Mouse (Mus musculus): ENCODE data around the gene Rad50. TPM values are rescaled to one million over a fixed set of nuclear protein-coding genes. Genes with fewer than 3 reads are reported as not detected.
A peak's percentile ranks its signal among the peaks of the same experiment; 100 is the strongest.

The Rad50 gene
- polyA plus RNA-seq, 1 experiment from 2014 or later: 12.4 TPM

DNA sequence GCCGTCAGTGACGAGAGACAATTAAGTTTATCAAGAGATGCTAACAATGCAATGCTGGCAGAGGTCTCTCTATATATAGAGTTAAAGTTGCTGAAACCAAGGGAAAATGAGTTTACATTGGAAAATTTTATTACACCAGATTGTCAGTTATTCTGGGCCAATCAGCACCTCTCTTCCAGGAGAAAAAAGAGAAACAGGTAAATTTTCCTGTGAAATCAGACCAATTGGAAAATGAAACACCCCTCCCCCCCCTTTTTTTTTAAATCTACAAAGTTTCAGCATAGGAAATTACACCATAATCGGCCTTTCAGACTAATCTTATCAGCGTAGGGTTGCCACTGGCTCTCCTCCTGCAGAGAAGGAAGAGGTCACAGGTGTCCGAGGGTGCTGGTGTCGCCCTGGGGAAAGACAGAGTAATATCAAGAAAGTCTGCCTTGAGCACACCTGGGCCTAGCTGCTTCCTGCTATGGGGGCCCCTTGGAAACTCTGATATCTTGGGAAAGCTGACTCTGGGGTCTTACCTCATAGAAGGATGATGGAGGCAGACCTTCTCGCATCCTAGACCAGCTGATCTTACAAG is 88.4 kb downstream of the Rad50 start, which contains the start of gene Il4:
Gene Il4 (minus strand): TSS at position 51 of the 580 bp plus-strand sequence.
- no peaks in the 10 kb centered on the region for H3K9me3 ChIP-seq (replicated peaks; ENCODE audit: control insufficient read depth, low read length)
- ATAC-seq (ENCODE audit: low read depth): no peak
- no peak within 1 kb of the TSS for H3K4me3 ChIP-seq (ENCODE audit: low read depth, low read length)
- no peak within 1 kb of the TSS for H3K9ac ChIP-seq (ENCODE audit: low read depth, low read length)
- 37% methylated on average over 7 of the region's 7 CpGs for WGBS (ENCODE audit: insufficient replicate concordance)
- no peaks in the 10 kb centered on the region for H3K27me3 ChIP-seq (ENCODE audit: control insufficient read depth, insufficient read depth, low read depth, low read length)
- H3K27ac ChIP-seq (ENCODE audit: low read length): no peak within 1 kb of the TSS
- H3K36me3 ChIP-seq (ENCODE audit: control insufficient read depth, insufficient read depth): no peaks in the 10 kb centered on the region
- H3K4me2 ChIP-seq (ENCODE audit: low read depth, low read length): no peak within 1 kb of the TSS
- H3K4me1 ChIP-seq (ENCODE audit: control insufficient read depth, low read depth, low read length): peaks cover 16% of the 10 kb centered on the region

DNA sequence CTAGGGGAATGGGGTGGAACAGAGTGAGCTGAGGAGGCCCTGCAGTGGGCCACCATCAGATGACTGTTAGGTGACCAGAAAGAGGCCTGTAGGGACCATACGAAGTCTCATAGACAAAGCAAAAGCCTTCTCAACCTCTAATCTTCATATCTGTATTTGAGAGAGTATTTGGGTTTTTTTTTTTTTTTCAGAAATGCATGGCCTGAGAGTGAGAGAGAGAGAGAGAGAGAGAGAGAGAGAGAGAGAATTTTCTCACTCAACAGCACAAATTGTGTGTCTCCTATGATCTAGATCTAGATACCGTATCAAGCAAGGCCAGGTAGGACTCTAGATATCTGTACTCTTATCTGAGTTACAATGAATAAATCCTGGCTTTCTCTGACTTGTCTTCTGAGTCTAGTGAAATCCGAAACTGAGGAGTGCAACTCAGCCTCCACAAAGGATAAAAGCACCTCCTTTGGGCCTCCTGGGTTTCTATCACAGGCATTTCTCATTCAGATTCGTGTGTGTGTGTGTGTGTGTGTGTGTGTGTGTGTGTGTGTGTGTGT is 89.5 kb downstream of the Rad50 start:
- H3K36me3 ChIP-seq (ENCODE audit: control insufficient read depth, insufficient read depth): no peaks in the 10 kb centered on the region
- H3K9ac ChIP-seq (ENCODE audit: low read depth, low read length): no peak overlapping the region
- H3K4me3 ChIP-seq (ENCODE audit: low read depth, low read length): no peak overlapping the region
- H3K27me3 ChIP-seq (ENCODE audit: control insufficient read depth, insufficient read depth, low read depth, low read length): no peaks in the 10 kb centered on the region
- WGBS (ENCODE audit: insufficient replicate concordance): 49% methylated on average over 4 of the region's 4 CpGs
- peaks cover 16% of the 10 kb centered on the region for H3K4me1 ChIP-seq (ENCODE audit: control insufficient read depth, low read depth, low read length)
- H3K27ac ChIP-seq (ENCODE audit: low read length): no peak overlapping the region
- no peak overlapping the region for H3K4me2 ChIP-seq (ENCODE audit: low read depth, low read length)
- H3K9me3 ChIP-seq (replicated peaks; ENCODE audit: control insufficient read depth, low read length): no peaks in the 10 kb centered on the region
- no peak for ATAC-seq (ENCODE audit: low read depth)

DNA sequence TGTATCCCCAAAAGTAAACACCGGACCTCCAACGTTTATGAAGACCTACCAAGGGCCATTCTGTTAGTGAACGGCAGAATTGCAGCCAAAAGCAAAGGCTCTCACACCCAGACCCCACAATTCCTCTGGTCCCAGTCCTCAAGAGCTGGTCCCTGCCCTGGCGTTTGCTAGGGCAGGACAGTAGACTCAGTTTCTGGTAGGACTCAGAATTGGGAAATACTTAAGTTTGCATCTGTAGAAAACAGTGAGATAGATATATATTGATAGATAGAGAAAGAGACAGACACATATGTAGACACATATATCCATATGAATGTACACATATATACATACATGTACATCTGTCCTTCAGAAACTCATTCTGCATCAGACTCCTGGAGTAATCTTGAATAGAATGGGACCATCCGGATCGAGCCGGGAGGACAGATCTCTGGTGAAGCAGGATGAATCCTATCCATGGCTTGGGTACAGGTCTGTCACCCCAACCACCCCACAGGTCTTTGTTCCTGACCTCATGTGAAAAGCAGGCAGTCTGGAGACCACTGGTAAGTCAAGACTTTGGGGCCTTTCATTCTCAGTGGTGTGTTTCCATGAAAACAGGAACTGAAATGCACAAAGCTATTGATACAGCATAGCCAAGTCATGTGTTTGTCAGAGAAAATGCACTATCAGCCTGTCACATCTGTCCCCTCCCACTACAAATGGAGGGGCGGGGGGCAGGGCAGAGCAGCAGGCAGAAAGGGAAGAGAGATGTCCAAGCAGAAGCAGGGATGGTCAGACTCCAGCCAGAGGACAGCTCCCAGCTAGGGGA is 90.2 kb downstream of the Rad50 start:
- H3K27me3 ChIP-seq (ENCODE audit: control insufficient read depth, insufficient read depth, low read depth, low read length): no peaks in the 10 kb centered on the region
- peak; percentile 59; the same call in 1 of the 2 replicates for ATAC-seq (ENCODE audit: low read depth)
- no peak overlapping the region for H3K4me3 ChIP-seq (ENCODE audit: low read depth, low read length)
- WGBS (ENCODE audit: insufficient replicate concordance): 47% methylated on average over 8 of the region's 8 CpGs
- no peak overlapping the region for H3K9ac ChIP-seq (ENCODE audit: low read depth, low read length)
- peaks cover 16% of the 10 kb centered on the region for H3K4me1 ChIP-seq (ENCODE audit: control insufficient read depth, low read depth, low read length)
- H3K4me2 ChIP-seq (ENCODE audit: low read depth, low read length): no peak overlapping the region
- H3K36me3 ChIP-seq (ENCODE audit: control insufficient read depth, insufficient read depth): no peaks in the 10 kb centered on the region
- H3K27ac ChIP-seq (ENCODE audit: low read length): peak overlapping the region; percentile 30; the same call in 1 of the 2 replicates
- H3K9me3 ChIP-seq (replicated peaks; ENCODE audit: control insufficient read depth, low read length): no peaks in the 10 kb centered on the region

DNA sequence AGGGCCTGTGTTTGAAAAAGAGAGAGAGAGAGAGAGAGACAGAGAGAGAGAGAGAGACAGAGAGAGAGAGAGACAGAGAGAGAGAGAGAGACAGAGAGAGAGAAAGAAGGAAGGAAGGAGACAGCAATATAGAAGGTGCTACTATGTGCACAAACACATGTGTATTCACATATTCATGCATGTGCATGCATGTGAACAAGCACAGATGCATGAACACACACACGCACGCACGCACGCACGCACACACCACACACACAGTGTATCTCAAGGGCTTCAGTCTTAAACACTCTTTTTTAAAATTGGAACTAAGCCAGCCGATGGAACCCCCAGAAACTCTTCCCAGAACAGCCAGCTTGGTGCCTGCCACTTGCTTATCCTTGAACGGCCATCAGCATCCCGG is 91.5 kb downstream of the Rad50 start:
- Histone ChIP-seq H3K27ac (ENCODE audit: low read length) (no peak overlapping the region), H3K4me3 (ENCODE audit: low read depth, low read length) (no peak overlapping the region), H3K9ac (ENCODE audit: low read depth, low read length) (no peak overlapping the region), H3K27me3 (ENCODE audit: control insufficient read depth, insufficient read depth, low read depth, low read length) (no peaks in the 10 kb centered on the region), H3K4me2 (ENCODE audit: low read depth, low read length) (no peak overlapping the region), H3K4me1 (ENCODE audit: control insufficient read depth, low read depth, low read length) (peaks cover 16% of the 10 kb centered on the region), H3K9me3 (replicated peaks; ENCODE audit: control insufficient read depth, low read length) (no peaks in the 10 kb centered on the region), H3K36me3 (ENCODE audit: control insufficient read depth, insufficient read depth) (no peaks in the 10 kb centered on the region)
- no peak for ATAC-seq (ENCODE audit: low read depth)
- 84% methylated on average over 8 of the region's 8 CpGs for WGBS (ENCODE audit: insufficient replicate concordance)

DNA sequence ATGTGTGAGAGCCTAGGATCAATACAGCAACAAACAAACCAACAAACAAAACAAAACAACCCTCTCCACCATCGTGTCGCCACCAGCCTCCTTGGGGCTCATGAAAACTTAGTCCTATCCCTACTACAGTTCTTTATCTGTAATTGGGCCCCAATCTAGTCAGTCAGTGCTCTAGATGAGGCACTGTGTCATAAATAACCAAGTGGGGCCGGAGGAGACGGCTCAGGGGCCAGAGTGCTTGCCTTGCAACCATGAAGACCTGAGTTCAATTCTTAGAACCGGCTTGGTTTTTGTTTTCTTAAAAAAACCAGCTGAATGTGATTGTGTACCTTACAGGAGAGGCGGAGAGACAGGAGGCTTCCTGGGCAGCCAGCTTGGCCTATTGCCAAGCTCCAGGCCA is 91.9 kb downstream of the Rad50 start:
- WGBS (ENCODE audit: insufficient replicate concordance): 17% methylated on average over 6 of the region's 6 CpGs
- no peaks in the 10 kb centered on the region for H3K9me3 ChIP-seq (replicated peaks; ENCODE audit: control insufficient read depth, low read length)
- no peaks in the 10 kb centered on the region for H3K27me3 ChIP-seq (ENCODE audit: control insufficient read depth, insufficient read depth, low read depth, low read length)
- H3K4me1 ChIP-seq (ENCODE audit: control insufficient read depth, low read depth, low read length): peaks cover 16% of the 10 kb centered on the region
- no peak overlapping the region for H3K9ac ChIP-seq (ENCODE audit: low read depth, low read length)
- H3K4me2 ChIP-seq (ENCODE audit: low read depth, low read length): no peak overlapping the region
- no peak overlapping the region for H3K4me3 ChIP-seq (ENCODE audit: low read depth, low read length)
- no peak overlapping the region for H3K27ac ChIP-seq (ENCODE audit: low read length)
- ATAC-seq (ENCODE audit: low read depth): peak; percentile 61; the same call in 1 of the 2 replicates
- no peaks in the 10 kb centered on the region for H3K36me3 ChIP-seq (ENCODE audit: control insufficient read depth, insufficient read depth)

DNA sequence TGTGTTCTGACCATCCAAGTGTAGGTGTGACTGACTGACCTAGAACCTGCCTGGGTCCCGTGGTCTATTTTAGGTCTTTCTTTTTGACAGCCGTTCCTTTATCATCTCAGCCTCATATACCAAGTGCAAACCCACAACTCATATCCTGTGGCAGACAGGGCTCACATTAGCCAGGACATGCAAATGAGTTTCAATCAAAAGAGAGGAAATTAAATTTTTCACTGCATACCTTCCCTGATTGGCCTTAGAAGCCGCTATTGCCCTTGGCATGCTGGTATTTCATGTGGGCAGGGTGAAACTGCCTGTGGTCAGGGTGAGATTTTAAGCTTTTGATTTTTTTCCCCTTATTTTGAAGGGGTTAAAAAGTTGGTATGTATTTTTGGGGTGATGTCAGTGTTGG is 97.4 kb downstream of the Rad50 start:
- H3K27ac ChIP-seq (ENCODE audit: low read length): no peak overlapping the region
- H3K27me3 ChIP-seq (ENCODE audit: control insufficient read depth, insufficient read depth, low read depth, low read length): no peaks in the 10 kb centered on the region
- H3K36me3 ChIP-seq (ENCODE audit: control insufficient read depth, insufficient read depth): no peaks in the 10 kb centered on the region
- WGBS (ENCODE audit: insufficient replicate concordance): 34% methylated on average over 3 of the region's 3 CpGs
- no peak overlapping the region for H3K4me2 ChIP-seq (ENCODE audit: low read depth, low read length)
- no peaks in the 10 kb centered on the region for H3K9me3 ChIP-seq (replicated peaks; ENCODE audit: control insufficient read depth, low read length)
- no peak overlapping the region for H3K9ac ChIP-seq (ENCODE audit: low read depth, low read length)
- no peak for ATAC-seq (ENCODE audit: low read depth)
- no peak overlapping the region for H3K4me3 ChIP-seq (ENCODE audit: low read depth, low read length)
- H3K4me1 ChIP-seq (ENCODE audit: control insufficient read depth, low read depth, low read length): peaks cover 6% of the 10 kb centered on the region

DNA sequence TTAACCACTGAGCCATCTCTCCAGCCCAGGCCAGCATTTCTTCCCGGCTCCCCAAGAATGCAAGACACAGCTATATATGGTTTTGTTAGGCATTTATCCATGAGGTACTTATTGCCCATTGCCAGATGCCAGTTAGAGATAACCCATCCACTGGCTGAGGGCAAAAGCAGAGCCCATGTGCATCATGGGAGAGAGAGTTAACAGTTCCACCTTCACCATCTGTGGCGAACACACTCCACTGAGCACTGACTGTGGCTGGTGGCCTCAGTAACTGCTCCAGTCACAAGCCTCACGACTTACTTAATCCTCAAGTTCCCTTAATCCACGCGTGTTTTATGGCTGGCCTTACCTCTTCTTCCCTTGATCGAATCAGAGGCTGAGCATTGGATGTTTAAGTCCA is 97.9 kb downstream of the Rad50 start:
- 30% methylated on average over 6 of the region's 6 CpGs for WGBS (ENCODE audit: insufficient replicate concordance)
- H3K4me3 ChIP-seq (ENCODE audit: low read depth, low read length): no peak overlapping the region
- no peak overlapping the region for H3K4me2 ChIP-seq (ENCODE audit: low read depth, low read length)
- no peak overlapping the region for H3K9ac ChIP-seq (ENCODE audit: low read depth, low read length)
- no peaks in the 10 kb centered on the region for H3K27me3 ChIP-seq (ENCODE audit: control insufficient read depth, insufficient read depth, low read depth, low read length)
- 0 out of 2 replicates have a peak, but pooled peaks have one; percentile 48 for ATAC-seq (ENCODE audit: low read depth)
- peaks cover 6% of the 10 kb centered on the region for H3K4me1 ChIP-seq (ENCODE audit: control insufficient read depth, low read depth, low read length)
- no peaks in the 10 kb centered on the region for H3K36me3 ChIP-seq (ENCODE audit: control insufficient read depth, insufficient read depth)
- no peak overlapping the region for H3K27ac ChIP-seq (ENCODE audit: low read length)
- no peaks in the 10 kb centered on the region for H3K9me3 ChIP-seq (replicated peaks; ENCODE audit: control insufficient read depth, low read length)

DNA sequence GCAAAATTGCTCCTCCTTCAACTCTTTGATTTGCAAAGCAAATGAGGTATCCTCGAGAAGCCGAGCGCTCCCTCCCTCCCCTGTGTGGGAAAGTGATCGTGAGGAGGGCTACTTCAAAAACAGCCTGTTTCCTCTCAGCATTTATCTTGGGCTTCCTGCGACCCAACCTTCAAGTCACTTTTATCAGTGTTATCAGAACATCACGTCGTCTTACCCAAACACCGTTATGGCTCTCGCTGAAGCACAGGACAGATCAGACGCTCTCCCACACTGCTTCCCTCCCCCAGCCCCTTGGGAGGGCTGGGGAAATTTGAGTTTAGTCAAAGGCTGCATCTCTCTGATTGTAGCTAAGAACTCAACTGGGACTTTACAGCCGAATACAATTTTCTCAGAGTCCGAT is 101.5 kb downstream of the Rad50 start:
- Histone ChIP-seq H3K4me2 (ENCODE audit: low read depth, low read length) (no peak overlapping the region), H3K27ac (ENCODE audit: low read length) (no peak overlapping the region), H3K4me1 (ENCODE audit: control insufficient read depth, low read depth, low read length) (peaks cover 6% of the 10 kb centered on the region), H3K9me3 (replicated peaks; ENCODE audit: control insufficient read depth, low read length) (no peaks in the 10 kb centered on the region), H3K36me3 (ENCODE audit: control insufficient read depth, insufficient read depth) (no peaks in the 10 kb centered on the region), H3K4me3 (ENCODE audit: low read depth, low read length) (no peak overlapping the region), H3K27me3 (ENCODE audit: control insufficient read depth, insufficient read depth, low read depth, low read length) (no peaks in the 10 kb centered on the region), H3K9ac (ENCODE audit: low read depth, low read length) (no peak overlapping the region)
- WGBS (ENCODE audit: insufficient replicate concordance): 2% methylated on average over 12 of the region's 12 CpGs
- no peak; the same call in 1 of the 2 replicates for ATAC-seq (ENCODE audit: low read depth)

DNA sequence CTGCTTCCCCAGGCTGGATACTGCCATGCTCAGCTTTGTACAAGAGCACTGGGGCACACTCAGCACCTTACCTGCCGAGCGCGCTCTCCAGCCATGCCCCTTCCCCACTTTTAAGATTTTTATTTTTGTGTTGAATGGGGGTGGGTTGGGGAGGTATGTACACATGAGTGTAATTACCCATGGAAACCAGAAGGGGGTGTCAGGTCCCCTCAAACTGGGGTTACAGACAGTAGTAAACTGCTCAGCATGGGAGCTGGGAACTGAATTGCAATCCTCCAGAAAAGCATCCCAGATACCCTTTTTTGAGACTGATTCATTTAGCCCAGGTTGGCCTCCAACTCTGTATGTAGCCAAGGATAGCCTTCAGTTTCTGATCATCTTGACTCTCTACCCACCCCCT is 102.1 kb downstream of the Rad50 start:
- WGBS (ENCODE audit: insufficient replicate concordance): 88% methylated on average over 3 of the region's 3 CpGs
- no peaks in the 10 kb centered on the region for H3K36me3 ChIP-seq (ENCODE audit: control insufficient read depth, insufficient read depth)
- H3K27ac ChIP-seq (ENCODE audit: low read length): no peak overlapping the region
- no peak overlapping the region for H3K4me2 ChIP-seq (ENCODE audit: low read depth, low read length)
- no peak for ATAC-seq (ENCODE audit: low read depth)
- no peak overlapping the region for H3K9ac ChIP-seq (ENCODE audit: low read depth, low read length)
- no peaks in the 10 kb centered on the region for H3K27me3 ChIP-seq (ENCODE audit: control insufficient read depth, insufficient read depth, low read depth, low read length)
- H3K4me3 ChIP-seq (ENCODE audit: low read depth, low read length): no peak overlapping the region
- H3K9me3 ChIP-seq (replicated peaks; ENCODE audit: control insufficient read depth, low read length): no peaks in the 10 kb centered on the region
- peaks cover 6% of the 10 kb centered on the region for H3K4me1 ChIP-seq (ENCODE audit: control insufficient read depth, low read depth, low read length)
